Mouse (Mus musculus) adrenal gland, adult 10 weeks (tissue): Measurements from ENCODE around the gene Glyatl3. TPM values are rescaled to one million over a fixed set of nuclear protein-coding genes. Genes with fewer than 3 reads are reported as not detected.

Experiments used
- polyA plus RNA-seq: library from polyadenylated mRNA; stranded (reverse); fragments of 350-450 nt; fragmentation: Illumina TruSeq; extraction: RNeasy Lipid Tissue Mini Kit (QIAGEN cat#74804); gene quantifications from one replicate; pipeline ENCODE4 v1.2.3, GENCODE M21; 2014; ENCODE audit warnings: low read depth, low replicate concordance

Gene Glyatl3
- not detected for polyA plus RNA-seq

DNA sequence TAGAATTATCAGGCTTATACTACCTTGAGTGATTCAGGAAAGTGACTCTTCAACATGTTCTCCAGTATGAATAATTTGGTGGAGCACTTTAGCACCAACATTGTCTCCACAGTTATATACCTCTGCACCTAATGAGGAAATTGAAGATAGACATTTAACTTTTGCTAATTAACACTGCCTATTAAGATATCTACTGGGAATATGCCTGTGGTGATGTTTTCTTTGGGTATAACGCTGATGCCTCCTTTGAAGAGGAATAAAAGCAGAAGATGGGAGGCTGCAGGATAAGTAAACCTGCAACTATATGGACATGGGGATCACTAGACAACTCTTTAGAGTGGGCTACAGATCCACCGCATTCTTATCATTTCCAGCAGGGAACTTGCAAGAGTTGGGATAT, at the start of gene Glyatl3:
TSS of gene Glyatl3 (minus strand) at position 101 of the 400 bp plus-strand sequence.

DNA sequence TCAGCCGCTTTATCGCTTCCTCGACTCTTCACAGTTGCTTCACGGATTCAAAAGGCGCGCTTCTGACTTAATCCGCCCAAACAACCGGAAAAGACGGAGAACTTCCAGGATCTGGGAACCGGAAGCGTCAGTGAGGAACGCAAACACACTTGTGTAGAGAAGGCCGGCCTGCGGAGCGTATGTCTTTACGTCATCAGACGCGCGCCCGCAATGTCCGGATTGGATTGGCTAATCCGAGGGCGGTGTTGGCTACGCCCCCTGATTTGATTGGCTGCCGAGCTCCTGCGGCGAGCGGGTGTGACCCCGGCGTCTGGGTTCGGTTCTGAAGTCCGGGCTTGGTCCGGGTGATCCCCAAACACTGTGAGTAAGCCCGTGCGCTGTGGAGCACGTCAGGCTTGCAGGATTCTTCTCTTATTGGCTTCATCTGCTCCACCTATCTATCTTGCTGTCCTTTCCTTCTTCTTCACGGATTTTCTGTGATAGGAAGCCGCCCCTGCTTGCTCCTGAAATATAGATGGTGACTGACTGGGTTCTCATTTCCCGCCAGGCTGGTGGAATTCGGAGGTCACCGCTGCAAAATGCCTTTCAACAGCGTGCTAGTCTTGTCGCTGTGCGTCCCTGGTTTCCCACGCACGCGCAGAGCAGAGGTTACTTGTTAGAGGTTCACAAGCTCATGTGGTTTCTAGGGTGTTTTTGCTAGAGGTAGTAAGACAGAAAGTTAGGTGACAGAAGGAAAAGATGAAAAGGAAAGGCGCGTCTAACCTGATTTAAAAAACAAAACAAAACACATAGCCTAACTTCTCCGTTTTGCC, 20.5 kb upstream of the Glyatl3 start, which contains the start of the genes Mut and Cenpq:
TSS of gene Mut (plus strand) at position 266 of the 812 bp plus-strand sequence.
TSS of gene Cenpq (minus strand) at position 628 of the 812 bp plus-strand sequence.

DNA sequence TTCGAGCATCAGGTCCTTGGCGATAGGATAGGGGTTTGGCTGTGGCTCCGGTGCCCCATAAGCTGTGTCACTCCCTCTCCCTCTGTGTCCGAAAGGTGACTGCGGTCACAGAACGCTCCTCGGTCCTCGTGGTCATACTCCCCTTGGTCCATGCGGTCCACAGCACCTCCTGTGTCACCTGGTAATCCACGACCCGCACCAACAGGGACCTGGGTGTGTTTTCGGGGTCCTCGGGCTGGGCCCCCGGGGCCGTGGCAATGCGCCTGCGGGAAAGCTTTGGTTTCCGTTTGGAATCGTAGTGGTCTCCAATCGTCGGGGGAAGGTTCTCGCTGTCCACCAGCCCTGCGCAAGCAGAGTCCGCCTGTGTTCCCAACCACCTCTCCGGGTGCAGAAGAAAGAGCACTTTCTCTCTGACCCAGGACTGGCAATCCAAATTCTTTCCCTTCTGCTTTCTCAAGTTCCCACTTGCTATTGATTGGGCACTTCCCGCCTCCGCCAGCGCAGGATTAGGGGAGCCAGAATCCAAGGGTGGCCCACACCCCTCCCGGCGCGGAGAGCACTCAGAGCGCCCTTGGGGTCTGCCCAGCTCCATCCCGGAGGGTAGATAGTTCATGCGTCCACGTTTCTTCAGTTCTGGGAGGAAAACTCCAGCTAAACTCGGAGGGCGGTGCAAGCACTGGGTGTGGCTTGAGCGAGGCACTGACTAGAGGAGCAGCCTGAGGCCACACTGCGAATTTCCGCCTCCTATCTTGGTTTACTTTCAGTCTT, 34.0 kb downstream of the Glyatl3 start, which contains the start of gene 9130008F23Rik:
TSS of gene 9130008F23Rik (minus strand) at position 636 of the 768 bp plus-strand sequence.

Other genes with a start within 250 kb of the Glyatl3 start
- gene Esp1, start 187.2 kb downstream of the Glyatl3 start, polyA plus RNA-seq = not detected
- gene Crisp2, start 107.3 kb downstream of the Glyatl3 start, polyA plus RNA-seq = 0.58 TPM
- gene Rhag, start 103.2 kb downstream of the Glyatl3 start, polyA plus RNA-seq = not detected
- gene 9130008F23Rik, start 33.8 kb downstream of the Glyatl3 start, polyA plus RNA-seq = 1.7 TPM
- 283 TPM for gene Mut, start 20.3 kb upstream of the Glyatl3 start, polyA plus RNA-seq
- gene Cenpq, start 20.7 kb upstream of the Glyatl3 start, polyA plus RNA-seq = 46.9 TPM